In the genomic region with DNA sequence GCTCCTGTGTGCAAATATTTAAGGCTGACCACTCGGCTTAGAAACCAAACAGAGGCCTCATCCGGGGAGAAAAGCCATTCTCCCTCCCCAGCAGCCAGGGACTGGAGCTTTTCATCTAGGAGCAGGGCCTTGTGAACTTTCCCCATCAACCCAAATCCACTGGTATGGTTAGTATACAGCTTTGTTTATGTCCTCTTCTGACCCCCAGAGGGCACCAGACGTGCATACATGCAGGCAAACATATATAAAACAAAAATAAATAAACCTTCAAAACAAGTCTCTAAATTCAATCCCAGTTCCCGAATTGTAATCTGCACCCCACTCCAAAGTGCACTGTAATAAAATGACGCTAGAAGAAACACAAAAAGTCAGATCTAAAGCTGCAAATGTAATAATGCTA, we compare ENCODE assay signal across 13 mouse cellular contexts. TPM values are rescaled to one million over a fixed set of nuclear protein-coding genes. Genes with fewer than 3 reads are reported as not detected.
DNase-seq lines count a peak whose midpoint lies in the region; ATAC-seq and TF ChIP-seq lines count a peak whose summit lies in the region.
"Had no signal": no experiment of that assay in that cellular context is flagged by ENCODE, and none has a peak within 500 bp of the region (broad histone marks: within the 10 kb centered on the region; RNA-seq: fewer than 3 reads in every experiment).

No protein-coding gene starts in this region.

- no peaks in the 10 kb centered on the region for H3K4me1 ChIP-seq in heart, postnatal 0 days (ENCODE audit: control insufficient read depth, insufficient read depth)
- H3K4me1 ChIP-seq in G1E (ENCODE audit: insufficient read depth, low read depth, low read length), result peaks cover 19% of the 10 kb centered on the region
- peaks cover 9% of the 10 kb centered on the region for H3K4me1 ChIP-seq in liver, postnatal 0 days (ENCODE audit: insufficient read depth)
- H3K4me1 ChIP-seq: forebrain, embryonic 13.5 days; neural tube, embryonic 13.5 days had no signal

- no peak overlapping the region for H3K4me2 ChIP-seq in heart, postnatal 0 days (ENCODE audit: low read depth, low read length)
- no peak overlapping the region for H3K4me2 ChIP-seq in liver, postnatal 0 days (ENCODE audit: low read depth, low read length)
- H3K4me2 ChIP-seq: forebrain, embryonic 13.5 days; neural tube, embryonic 13.5 days had no signal

- H3K4me3 ChIP-seq in heart, postnatal 0 days (ENCODE audit: low read depth, low read length), result no peak overlapping the region
- H3K4me3 ChIP-seq in G1E (ENCODE audit: low read depth, low read length), result no peak overlapping the region
- H3K4me3 ChIP-seq in liver, postnatal 0 days (ENCODE audit: low read depth, low read length), result no peak overlapping the region
- H3K4me3 ChIP-seq: forebrain, embryonic 13.5 days; neural tube, embryonic 13.5 days had no signal

- TF ChIP-seq EP300 in heart, postnatal 0 days (IDR thresholded peaks at IDR 0.05; ENCODE audit: low read depth), result no peak
- no peak for TF ChIP-seq EP300 in liver, postnatal 0 days (IDR thresholded peaks at IDR 0.05; ENCODE audit: low read depth)

- no peaks in the 10 kb centered on the region for H3K36me3 ChIP-seq in heart, postnatal 0 days (replicated peaks; ENCODE audit: control insufficient read depth, insufficient read depth, low read length)
- H3K36me3 ChIP-seq in G1E (replicated peaks), result no peaks in the 10 kb centered on the region
- no peaks in the 10 kb centered on the region for H3K36me3 ChIP-seq in liver, postnatal 0 days (replicated peaks; ENCODE audit: insufficient read depth, low read length)
- H3K36me3 ChIP-seq: neural tube, embryonic 13.5 days had no signal

- TF ChIP-seq CTCF in heart, postnatal 0 days (IDR thresholded peaks at IDR 0.05; ENCODE audit: low read depth), result peak; percentile 52
- TF ChIP-seq CTCF in G1E (IDR thresholded peaks at IDR 0.05; ENCODE audit: low read depth, low read length), result no peak
- TF ChIP-seq CTCF in liver, postnatal 0 days (IDR thresholded peaks at IDR 0.05; ENCODE audit: low read depth), result peak; percentile 73

- no peak overlapping the region for H3K9ac ChIP-seq in heart, postnatal 0 days (replicated peaks; ENCODE audit: low read depth, low read length)
- no peak overlapping the region for H3K9ac ChIP-seq in liver, postnatal 0 days (replicated peaks)
- H3K9ac ChIP-seq: forebrain, embryonic 13.5 days; neural tube, embryonic 13.5 days had no signal

- 55% methylated on average over 5 of the region's 5 CpGs for WGBS in heart, postnatal 0 days
- 41% methylated on average over 5 of the region's 5 CpGs for WGBS in liver, postnatal 0 days (ENCODE audit: insufficient replicate concordance)

- H3K27me3 ChIP-seq in heart, postnatal 0 days (ENCODE audit: control insufficient read depth, insufficient read depth, low read length), result no peaks in the 10 kb centered on the region
- 0 out of 2 replicates have a peak, but pooled peaks cover 4% of the 10 kb centered on the region for H3K27me3 ChIP-seq in G1E (ENCODE audit: insufficient read depth, low read length)
- H3K27me3 ChIP-seq in liver, postnatal 0 days (ENCODE audit: insufficient read depth, low read length), result no peaks in the 10 kb centered on the region
- H3K27me3 ChIP-seq: forebrain, embryonic 13.5 days; neural tube, embryonic 13.5 days had no signal

- H3K9me3 ChIP-seq in heart, postnatal 0 days (replicated peaks; ENCODE audit: control insufficient read depth, low read length), result no peaks in the 10 kb centered on the region
- H3K9me3 ChIP-seq in G1E (replicated peaks), result no peaks in the 10 kb centered on the region
- no peaks in the 10 kb centered on the region for H3K9me3 ChIP-seq in liver, postnatal 0 days (ENCODE audit: low read length)
- H3K9me3 ChIP-seq: forebrain, embryonic 13.5 days; neural tube, embryonic 13.5 days had no signal

- DNase-seq in heart, postnatal 0 days (ENCODE audit: low spot score), result peak; percentile 32
- DNase-seq in heart, adult 9 months (ENCODE audit: low spot score in 2 of 2), result no peak
- DNase-seq in 3T3-L1 (ENCODE audit: low read depth, low spot score), result peak; percentile 80
- DNase-seq in G1E (ENCODE audit: low spot score), result peak; percentile 56
- no peak for DNase-seq in liver, postnatal 0 days
- DNase-seq in adipocyte (ENCODE audit: low spot score), result no peak
- no peak for DNase-seq in left cerebral cortex, postnatal 25 days (ENCODE audit: low spot score in 2 of 2)
- DNase-seq in frontal cortex, postnatal 36 days (ENCODE audit: low spot score in 2 of 2), result no peak
- DNase-seq: cerebellum, adult 9-11 months had no signal

- intact Hi-C loops in left cerebral cortex, postnatal 25 days (cut with DNase I), result loop anchor here (2.0 kb wide), 1 partner anchor 125 kb away; no protein-coding TSS in a partner anchor

- no peak for ATAC-seq in heart, postnatal 0 days (ENCODE audit: insufficient read depth, low read depth)
- peak; percentile 8; the same call in 1 of the 2 replicates for ATAC-seq in G1E (ENCODE audit: extremely low read depth, insufficient number of reproducible peaks, low FRiP score, poor library complexity, severe bottlenecking)
- ATAC-seq in liver, postnatal 0 days, result no peak
- ATAC-seq: forebrain, embryonic 13.5 days had no signal

- H3K27ac ChIP-seq in heart, postnatal 0 days (ENCODE audit: low read depth), result no peak overlapping the region
- no peak overlapping the region for H3K27ac ChIP-seq in liver, postnatal 0 days (ENCODE audit: low read depth)
- H3K27ac ChIP-seq: forebrain, embryonic 13.5 days; neural tube, embryonic 13.5 days had no signal

RNA-seq across cellular contexts. Expression of a gene that starts 9.4 kb away (rescaled TPM):
- total RNA-seq in heart, postnatal 0 days (2014; rRNA removed; ENCODE audit: low replicate concordance), result 0.08 TPM in 1 of 2 replicates, not detected in the other
- 0.26 and 0.27 TPM in 2 replicates for polyA plus RNA-seq in heart, postnatal 0 days (2015; fragmentation: Nextera tagmentation; extraction: Ambion mirVana)
- total RNA-seq in G1E (2014; fragmentation: Nextera tagmentation) (1.1 and 3.1 TPM in 2 replicates), G1E (2017) (2.8 and 3.4 TPM in 2 replicates)
- polyA plus RNA-seq in G1E (2012), result 9.0 TPM in 2 replicates
- 3.5 and 4.1 TPM in 2 replicates for polyA plus RNA-seq in liver, postnatal 0 days (2015; fragmentation: Nextera tagmentation; extraction: Ambion mirVana)
- total RNA-seq in left cerebral cortex, postnatal 25 days (2021), result not detected

RNA-seq across cellular contexts. Expression of a gene that starts 10.5 kb away (rescaled TPM):
- total RNA-seq in heart, postnatal 0 days (2014; rRNA removed; ENCODE audit: low replicate concordance), result not detected in 2 replicates
- not detected in 2 replicates for polyA plus RNA-seq in heart, postnatal 0 days (2015; fragmentation: Nextera tagmentation; extraction: Ambion mirVana)
- total RNA-seq in G1E (2014; fragmentation: Nextera tagmentation) (not detected in 2 replicates), G1E (2017) (not detected in 2 replicates)
- polyA plus RNA-seq in G1E (2012), result not detected in 2 replicates
- 0.19 TPM in 1 of 2 replicates, not detected in the other for polyA plus RNA-seq in liver, postnatal 0 days (2015; fragmentation: Nextera tagmentation; extraction: Ambion mirVana)
- total RNA-seq in left cerebral cortex, postnatal 25 days (2021), result not detected
- polyA plus RNA-seq: forebrain, embryonic 13.5 days; heart, embryonic 16.5 days had no signal

RNA-seq across cellular contexts. Expression of a gene that starts 13.9 kb away (rescaled TPM):
- not detected in 2 replicates for total RNA-seq in heart, postnatal 0 days (2014; rRNA removed; ENCODE audit: low replicate concordance)
- not detected in 2 replicates for polyA plus RNA-seq in heart, postnatal 0 days (2015; fragmentation: Nextera tagmentation; extraction: Ambion mirVana)
- total RNA-seq in G1E (2014; fragmentation: Nextera tagmentation) (not detected in 2 replicates), G1E (2017) (not detected in 2 replicates)
- polyA plus RNA-seq in G1E (2012), result not detected in 2 replicates
- not detected in 2 replicates for polyA plus RNA-seq in liver, postnatal 0 days (2015; fragmentation: Nextera tagmentation; extraction: Ambion mirVana)
- not detected for total RNA-seq in left cerebral cortex, postnatal 25 days (2021)
- polyA plus RNA-seq: forebrain, embryonic 13.5 days; heart, embryonic 16.5 days; lung, embryonic 16.5 days; neural tube, embryonic 13.5 days had no signal

RNA-seq across cellular contexts. Expression of a gene that starts 17.5 kb away (rescaled TPM):
- 48.3 and 66.3 TPM in 2 replicates for total RNA-seq in heart, postnatal 0 days (2014; rRNA removed; ENCODE audit: low replicate concordance)
- 61.8 and 62.5 TPM in 2 replicates for polyA plus RNA-seq in heart, postnatal 0 days (2015; fragmentation: Nextera tagmentation; extraction: Ambion mirVana)
- total RNA-seq in G1E (2014; fragmentation: Nextera tagmentation) (63.7 and 115 TPM in 2 replicates), G1E (2017) (62.3 and 64.1 TPM in 2 replicates)
- polyA plus RNA-seq in G1E (2012), result 62.6 and 81.3 TPM in 2 replicates
- 54.8 and 55.3 TPM in 2 replicates for polyA plus RNA-seq in liver, postnatal 0 days (2015; fragmentation: Nextera tagmentation; extraction: Ambion mirVana)
- 10 to 100 TPM; 78.6 to 81.4 TPM for total RNA-seq in left cerebral cortex, postnatal 25 days (2021)

RNA-seq across cellular contexts. Expression of a gene that starts 17.7 kb away (rescaled TPM):
- 530 and 532 TPM in 2 replicates for total RNA-seq in heart, postnatal 0 days (2014; rRNA removed; ENCODE audit: low replicate concordance)
- 446 and 451 TPM in 2 replicates for polyA plus RNA-seq in heart, postnatal 0 days (2015; fragmentation: Nextera tagmentation; extraction: Ambion mirVana)
- 42.8 and 72.7 TPM in 2 replicates for total RNA-seq in G1E (2014; fragmentation: Nextera tagmentation)
- total RNA-seq in G1E (2017), result 125 and 144 TPM in 2 replicates
- polyA plus RNA-seq in G1E (2012), result 50.6 and 59.2 TPM in 2 replicates
- polyA plus RNA-seq in liver, postnatal 0 days (2015; fragmentation: Nextera tagmentation; extraction: Ambion mirVana), result 140 and 143 TPM in 2 replicates
- total RNA-seq in left cerebral cortex, postnatal 25 days (2021), result 100 to 1,000 TPM; 110 to 117 TPM

Comparison
In these comparisons a context has a peak if more than half of its experiments do, and no peak if none do; other contexts are left out.
1. DNase-seq: peak in heart, postnatal 0 days (single experiment), 3T3-L1 (single experiment) and G1E (single experiment); none in heart, adult 9 months (0 of 2), liver, postnatal 0 days (single experiment), adipocyte (single experiment), left cerebral cortex, postnatal 25 days (0 of 2) and frontal cortex, postnatal 36 days (0 of 2).